Mouse (Mus musculus) embryo, embryonic 11 days (tissue): Measurements from ENCODE around the gene Pgbd5.

Experiments used
- DNase-seq: peaks from one replicate; pipeline ENCODE4 v3.0.0-alpha.2; 2015

The Pgbd5 gene

GRCm38 (mm10) chr8:124439558-124439957 is at the start of gene Pgbd5:
Gene Pgbd5, minus strand, starts transcription at chr8:124439658.
- DNase-seq, result no peak

DNA sequence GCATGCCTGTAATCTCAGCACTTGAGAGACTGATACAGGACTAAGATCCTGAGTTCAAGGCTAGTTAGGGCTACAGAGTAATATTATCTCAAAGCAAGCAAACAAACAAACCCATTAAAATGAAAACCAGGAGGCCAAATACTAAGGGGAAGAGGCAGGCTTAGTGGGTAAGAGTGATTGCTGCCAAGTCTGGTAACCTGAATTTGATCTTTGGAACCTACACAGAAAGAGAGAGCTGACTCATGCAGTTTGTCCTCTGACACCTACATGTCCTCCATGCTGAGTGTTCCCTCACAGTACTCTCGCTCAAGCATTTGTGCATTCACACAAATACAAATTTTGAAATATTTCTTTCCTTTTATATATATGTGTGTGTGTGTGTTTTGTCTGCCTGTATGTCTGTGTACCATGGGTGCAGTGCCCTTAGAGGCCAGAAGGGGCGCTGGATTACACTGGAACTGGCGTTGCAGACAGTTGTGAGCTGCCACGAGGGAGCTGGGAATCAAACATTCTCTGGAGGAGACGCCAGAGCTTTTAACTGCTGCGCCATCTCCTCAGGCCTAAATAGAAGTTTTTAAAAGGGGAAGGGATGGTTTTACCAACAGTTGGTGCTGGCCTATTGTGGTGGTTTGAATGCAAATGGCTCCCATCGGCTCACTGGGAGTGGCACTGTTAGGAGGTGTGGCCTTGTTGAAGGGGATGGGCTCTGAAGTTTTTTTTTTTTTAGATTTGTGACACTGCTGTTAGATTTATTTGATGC is 44.1 kb upstream of the Pgbd5 start:
- DNase-seq, result no peak

DNA sequence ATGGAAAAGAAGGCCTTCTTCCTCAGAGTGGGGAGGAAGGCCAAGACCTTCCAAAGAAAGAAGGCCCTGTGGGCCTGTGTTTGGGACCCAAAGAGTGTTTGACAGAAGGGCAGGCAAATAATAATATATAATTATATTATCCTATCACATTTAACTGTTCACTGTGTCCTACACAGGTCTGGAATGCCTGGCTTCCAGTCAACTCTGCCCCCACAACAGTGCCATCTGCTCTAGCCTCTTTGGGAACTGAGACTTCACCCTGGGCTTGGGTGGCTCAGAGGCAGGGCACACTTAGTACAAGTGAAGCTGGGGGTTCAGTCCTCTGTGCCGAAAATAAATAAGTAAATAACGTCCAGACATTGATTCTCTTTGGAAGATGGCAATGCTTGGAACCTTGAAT is 43.3 kb upstream of the Pgbd5 start:
- DNase-seq, result no peak

- no peak for DNase-seq
These were observed 40.9 kb upstream of the Pgbd5 start for GRCm38 (mm10) chr8:124480321-124480720.

DNA sequence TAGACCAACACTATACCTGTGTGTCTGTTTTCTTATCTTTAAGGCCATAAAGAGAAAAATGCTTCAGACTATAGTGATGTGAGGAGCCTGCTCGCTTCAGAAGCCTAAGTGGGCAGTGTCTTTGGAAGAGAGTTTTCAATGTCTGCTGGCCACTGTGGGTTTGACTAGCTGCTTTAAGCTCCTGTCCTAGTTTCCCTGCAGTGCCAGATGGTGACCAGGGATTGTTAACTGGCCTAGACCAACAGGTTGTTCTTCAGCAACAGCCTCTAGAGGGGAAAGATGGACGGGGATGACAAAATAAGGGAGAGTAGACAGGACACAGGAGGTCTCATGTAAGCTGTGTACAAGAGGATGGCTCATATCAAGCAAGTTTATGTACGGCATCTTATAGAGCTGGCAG is 39.8 kb upstream of the Pgbd5 start:
- no peak for DNase-seq

DNA sequence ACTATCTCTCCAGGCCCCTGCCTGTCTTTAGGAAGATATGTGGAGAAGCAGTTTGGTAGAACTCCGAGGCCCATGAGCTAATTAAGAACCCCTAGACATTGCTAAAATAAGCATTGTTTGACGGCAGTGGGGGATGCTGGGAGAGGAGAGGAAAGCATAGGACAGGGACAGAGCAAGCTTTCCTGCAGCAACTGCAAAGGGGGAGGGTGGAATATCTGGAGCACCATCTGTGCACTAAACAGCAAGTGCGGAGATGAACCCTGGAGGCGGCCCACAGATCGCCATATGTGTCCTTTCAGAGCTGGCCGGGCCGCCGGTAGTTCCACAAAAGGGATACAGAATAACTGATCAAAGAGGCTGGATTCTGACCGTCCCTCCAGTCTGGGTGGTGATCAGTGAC is 37.2 kb upstream of the Pgbd5 start:
- DNase-seq, result peak; percentile 23

GRCm38 (mm10) chr8:124475690-124476089 is 36.2 kb upstream of the Pgbd5 start:
- no peak for DNase-seq

DNA sequence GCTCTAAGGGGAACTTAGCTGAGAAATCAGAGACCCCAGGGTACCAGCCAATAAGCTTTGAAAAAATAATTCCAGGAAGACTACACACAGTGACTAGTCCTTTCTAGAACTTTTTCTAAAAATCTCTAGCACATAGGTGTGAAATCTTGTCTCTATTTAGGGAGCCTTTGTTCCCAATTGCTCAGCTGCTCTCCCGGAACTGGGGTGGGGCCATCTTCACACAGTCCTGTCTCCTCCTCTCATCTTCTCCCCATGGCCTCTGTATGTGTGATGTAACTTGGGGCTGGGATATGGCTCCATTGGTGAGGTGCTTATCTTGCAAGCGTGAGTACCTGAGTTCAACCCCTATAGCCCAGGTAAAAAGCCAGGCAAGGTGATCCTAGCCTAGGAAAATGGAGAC is 25.2 kb upstream of the Pgbd5 start:
- DNase-seq, result no peak

GRCm38 (mm10) chr8:124463111-124463510 is 23.7 kb upstream of the Pgbd5 start:
- DNase-seq, result peak; percentile 10

GRCm38 (mm10) chr8:124462192-124462591 is 22.7 kb upstream of the Pgbd5 start:
- DNase-seq, result no peak

DNA sequence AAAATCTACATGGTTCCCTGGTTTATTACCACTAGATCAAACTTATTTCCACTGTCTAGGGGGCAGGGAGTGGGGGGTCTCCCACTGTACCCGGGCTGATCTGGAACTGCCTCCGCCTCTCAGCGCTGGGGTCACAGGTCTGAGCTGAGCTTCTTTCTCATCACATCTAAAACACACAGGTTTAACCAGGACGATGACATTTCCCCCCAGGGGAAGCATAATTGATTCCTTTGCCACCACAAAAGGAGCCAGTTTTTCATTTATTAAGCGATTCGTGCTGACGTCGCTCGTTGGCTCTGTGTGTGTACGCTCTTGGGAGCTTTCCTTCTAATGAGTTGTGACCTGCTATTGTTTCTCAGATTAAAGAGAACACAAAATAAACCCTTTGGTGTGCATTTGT is 21.6 kb upstream of the Pgbd5 start:
- DNase-seq, result peak; percentile 33

- DNase-seq, result no peak
These were observed 21.2 kb upstream of the Pgbd5 start for GRCm38 (mm10) chr8:124460660-124461059.

DNA sequence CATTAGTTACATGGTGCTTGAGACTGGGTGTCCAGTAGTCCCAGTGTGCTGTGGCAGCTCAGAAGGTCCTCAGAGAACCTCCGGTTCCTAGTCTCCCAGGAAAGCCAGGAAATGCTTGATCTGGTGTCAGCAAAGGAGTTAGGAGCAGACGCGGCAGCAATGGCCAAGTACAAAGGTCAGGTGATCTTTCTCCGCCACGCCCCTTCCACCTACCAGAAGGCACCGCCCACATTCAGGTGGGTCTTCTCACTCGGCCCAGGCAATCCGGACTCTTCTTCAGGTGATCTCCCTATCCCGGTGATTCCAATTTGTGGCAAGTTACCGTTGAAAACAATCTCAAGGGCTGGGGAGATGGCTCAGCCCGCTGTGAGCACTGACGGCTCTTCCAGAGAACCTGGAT is 20.2 kb upstream of the Pgbd5 start:
- no peak for DNase-seq

DNA sequence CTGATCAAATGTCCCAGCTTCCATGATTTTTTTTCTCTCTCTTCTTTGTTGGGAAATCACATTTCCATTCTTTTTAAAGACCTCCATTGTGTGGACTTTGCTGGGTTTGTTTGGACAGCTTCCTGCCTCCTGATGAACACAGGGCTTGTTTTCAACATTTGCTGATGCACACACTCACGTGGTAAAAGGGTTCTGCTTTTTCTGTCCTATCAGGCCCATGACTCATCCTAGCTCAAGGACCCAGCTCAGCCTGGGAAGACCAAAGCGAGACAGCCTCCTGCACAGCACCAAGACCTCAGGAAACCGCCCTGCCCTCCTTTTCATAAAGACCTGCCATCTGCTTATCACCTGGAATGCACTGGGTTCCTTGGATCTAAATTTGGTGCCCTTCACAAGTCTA is 15.9 kb upstream of the Pgbd5 start:
- no peak for DNase-seq

DNA sequence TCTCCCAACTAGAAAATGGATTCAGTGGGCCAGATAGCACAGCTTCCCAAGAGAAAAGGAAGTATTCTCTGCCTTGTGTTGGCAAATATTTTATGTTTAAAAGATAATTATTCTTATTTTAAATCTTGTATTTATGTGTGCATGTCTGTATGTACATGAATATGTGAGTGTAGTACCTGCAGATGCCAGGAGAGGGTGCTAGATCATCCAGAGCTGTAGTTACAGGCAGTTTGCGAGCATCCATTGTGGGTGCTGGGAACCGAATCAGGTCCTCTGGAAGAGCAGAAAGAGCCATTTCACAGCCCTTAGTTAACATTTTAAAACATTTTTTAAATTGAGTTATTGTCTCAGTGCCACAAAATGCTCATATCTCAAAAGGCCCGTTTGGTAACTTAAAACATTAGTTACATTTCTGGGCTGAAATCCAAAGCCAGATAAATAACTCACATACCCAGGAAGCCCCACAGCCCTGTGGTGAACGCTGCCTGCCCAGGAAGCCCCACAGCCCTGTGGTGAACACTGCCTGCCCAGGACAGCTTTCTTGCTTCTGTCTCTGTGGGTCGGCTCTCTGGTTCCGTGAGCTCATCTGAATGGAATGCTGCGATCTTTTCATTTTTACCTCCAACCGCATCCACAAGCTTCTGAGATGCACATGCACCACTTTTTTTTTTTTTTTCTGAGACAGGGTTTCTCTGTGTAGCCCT is 10.9 kb upstream of the Pgbd5 start:
- no peak for DNase-seq

- peak; percentile 38 for DNase-seq
These were observed 9.7 kb upstream of the Pgbd5 start for GRCm38 (mm10) chr8:124448962-124449670.

GRCm38 (mm10) chr8:124436741-124437140 is 2.7 kb downstream of the Pgbd5 start:
- no peak for DNase-seq

GRCm38 (mm10) chr8:124435707-124436243 is 3.7 kb downstream of the Pgbd5 start:
- no peak for DNase-seq

DNA sequence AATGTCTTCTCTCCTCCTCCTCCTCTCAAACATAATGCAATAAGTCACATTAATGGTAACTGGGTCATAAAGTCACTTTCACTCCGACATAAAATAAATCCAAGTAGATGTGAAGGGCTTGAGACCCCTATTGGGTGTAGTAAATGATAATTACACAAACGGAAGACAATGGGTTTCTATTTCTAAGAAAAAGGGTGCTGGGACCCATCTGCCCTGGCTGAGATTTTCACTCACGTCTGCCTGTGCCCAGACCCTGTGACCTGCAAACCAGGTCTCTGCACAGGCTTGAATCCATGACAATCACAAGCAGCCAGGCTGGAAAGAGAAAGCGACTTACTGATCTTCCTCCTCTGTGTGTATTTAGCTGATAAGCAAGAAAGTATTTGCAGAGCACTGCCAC is 4.3 kb downstream of the Pgbd5 start:
- DNase-seq, result no peak

DNA sequence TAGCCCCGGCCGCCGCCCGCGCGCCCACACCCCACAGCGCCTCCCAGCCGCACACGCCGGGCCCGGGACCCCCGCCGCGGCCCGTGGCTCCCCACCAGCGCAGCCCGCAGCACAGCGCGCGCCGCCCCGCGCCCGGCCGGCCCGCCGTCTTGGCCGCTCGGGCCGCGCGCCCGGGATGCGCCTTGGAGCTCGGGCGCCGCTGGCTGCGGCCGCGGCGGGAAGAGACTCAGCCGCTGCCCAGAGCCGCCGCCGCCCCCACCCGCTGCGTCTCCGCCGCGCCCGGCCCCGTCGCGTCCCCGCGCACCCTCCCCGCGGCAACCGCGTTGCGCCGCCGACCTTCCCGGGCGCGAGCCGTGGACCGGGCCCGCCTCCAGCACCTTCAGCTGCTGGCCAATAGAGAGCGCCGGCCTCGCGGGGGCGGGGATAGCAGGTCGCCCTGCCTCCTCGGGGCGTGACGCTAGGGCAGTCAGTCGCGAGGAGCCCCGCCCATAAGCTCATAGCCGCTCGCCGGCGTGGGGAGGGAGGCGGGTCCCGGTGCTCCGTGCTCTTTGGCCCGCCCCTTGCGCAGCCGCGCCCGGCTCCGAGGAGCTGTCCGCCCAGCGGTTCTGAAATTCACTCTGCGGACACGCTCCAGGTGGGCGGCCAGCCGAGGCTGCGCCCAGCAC is 5.2 kb downstream of the Pgbd5 start:
- DNase-seq, result peak; percentile 99

DNA sequence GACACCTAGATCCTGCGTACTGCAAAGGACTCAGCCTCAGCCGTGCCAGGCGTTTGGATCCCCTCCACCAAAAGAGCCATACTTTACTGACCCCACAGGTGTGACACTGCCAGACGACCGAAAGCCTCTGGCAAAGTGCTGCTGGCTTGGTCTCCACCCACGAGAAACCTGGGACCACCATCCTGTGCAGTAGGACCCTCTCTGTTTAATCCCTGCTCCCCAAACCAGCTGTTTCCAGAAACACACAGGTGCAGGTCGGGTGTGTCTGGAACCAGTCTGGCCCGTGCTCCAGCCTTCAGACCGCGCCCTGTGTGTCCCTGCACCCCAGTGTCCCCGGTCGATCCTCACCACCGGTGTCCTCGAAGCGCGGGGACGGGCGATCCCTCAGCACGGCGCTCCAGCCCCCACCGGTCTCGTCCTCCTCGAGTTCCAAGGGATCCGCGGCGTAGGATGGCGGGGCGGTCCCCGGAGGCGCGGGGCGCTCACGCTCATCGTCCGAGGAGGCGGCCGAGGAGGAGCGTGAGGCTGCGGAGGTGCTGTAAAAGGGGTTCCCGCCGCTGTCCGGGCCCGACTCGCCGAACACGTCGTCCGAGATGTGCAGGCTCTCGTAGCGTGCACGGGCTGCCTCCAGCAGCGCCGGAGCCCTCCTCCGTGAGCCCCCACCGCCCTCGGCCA is 5.9 kb downstream of the Pgbd5 start:
- no peak for DNase-seq

GRCm38 (mm10) chr8:124430881-124431280 is 8.6 kb downstream of the Pgbd5 start:
- DNase-seq, result no peak

DNA sequence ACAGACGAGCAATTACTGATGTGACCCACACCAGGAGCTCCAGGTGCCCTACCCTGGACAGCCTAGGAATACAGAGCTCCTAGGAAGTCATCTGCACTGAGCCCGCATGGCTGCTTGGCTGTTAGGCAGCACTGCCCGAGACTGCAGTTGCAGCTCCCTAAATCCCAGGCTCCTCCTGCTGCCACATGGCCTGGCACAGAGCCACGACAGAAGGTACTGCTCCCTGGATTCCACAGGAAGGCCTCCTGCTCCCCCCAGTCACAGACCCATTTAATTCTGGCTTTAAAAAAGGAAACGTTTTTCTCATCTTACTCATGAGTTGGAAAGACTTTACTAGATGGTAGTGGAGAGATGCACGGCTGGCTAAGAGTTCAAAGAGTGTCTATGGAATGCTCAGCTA is 10.0 kb downstream of the Pgbd5 start:
- DNase-seq, result no peak
